Mouse (Mus musculus): ENCODE results near the gene Mob1a. TPM values are rescaled to one million over a fixed set of nuclear protein-coding genes. Genes with fewer than 3 reads are reported as not detected.

The Mob1a gene
- polyA plus RNA-seq, 1 experiment from 2014 or later = 34.9 TPM

DNA sequence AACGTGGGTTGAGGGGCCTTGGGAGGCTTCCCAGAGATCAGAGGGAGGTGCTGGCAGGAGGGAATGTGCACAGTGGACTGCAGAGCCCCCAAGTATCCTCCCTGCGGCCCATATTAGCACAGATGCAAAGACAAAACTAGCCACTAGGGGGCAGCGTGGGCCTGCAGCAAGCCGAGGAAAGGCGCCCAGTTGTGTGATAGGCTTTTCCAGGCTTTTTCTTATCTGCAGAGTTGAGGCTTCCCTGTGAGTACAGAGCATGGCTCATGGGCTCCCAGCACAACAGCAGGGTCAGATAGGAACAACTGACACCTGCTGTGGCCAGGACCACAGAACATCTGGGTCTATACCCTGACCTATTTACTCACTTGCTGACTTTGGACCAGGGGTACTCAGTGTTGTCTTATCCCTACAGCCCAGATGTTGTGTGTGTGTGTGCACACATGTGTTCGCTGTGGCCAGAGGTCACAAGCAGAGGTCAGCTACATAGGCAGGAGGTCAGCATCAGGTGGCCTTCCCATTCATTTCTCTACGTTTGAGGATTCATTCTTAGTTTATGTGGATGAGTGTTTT is 30.8 kb downstream of the Mob1a start:
- Histone ChIP-seq H3K4me1 (replicated peaks) (peaks cover 63% of the 10 kb centered on the region), H3K4me2 (0 out of 2 replicates have a peak overlapping the region, but pooled peaks have one; percentile 16), H3K9ac (no peak overlapping the region), H3K36me3 (replicated peaks) (peaks cover 76% of the 10 kb centered on the region), H3K27me3 (no peaks in the 10 kb centered on the region), H3K9me3 (replicated peaks) (no peaks in the 10 kb centered on the region), H3K27ac (replicated peaks) (peak overlapping the region; percentile 98; the same call in 1 of the 2 replicates), H3K4me3 (replicated peaks) (no peak overlapping the region)
- 25% methylated on average over 7 of the region's 7 CpGs for WGBS (ENCODE audit: insufficient replicate concordance)
- peak; percentile 2; the same call in 1 of the 2 replicates for ATAC-seq (ENCODE audit: insufficient read depth)

DNA sequence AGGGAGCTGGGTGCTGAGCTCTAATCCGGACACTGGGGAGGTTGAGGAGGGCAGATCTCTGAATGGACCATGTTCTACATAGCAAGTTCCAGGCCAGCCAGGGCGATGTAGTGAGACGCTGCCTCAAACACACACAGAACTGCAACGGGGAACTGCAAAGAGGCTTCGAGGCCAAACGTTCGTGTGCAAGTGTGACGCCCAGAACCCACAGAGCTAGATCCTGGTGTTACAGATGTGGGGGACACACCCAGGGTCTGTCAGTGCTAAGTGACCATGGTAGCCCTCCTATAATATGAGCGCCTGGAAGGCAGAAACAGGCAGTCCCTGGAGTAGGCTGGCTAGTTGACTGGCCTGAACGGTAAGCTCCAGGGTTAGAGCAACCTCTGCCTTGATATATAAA is 31.6 kb downstream of the Mob1a start:
- H3K27me3 ChIP-seq = no peaks in the 10 kb centered on the region
- H3K36me3 ChIP-seq (replicated peaks) = peaks cover 79% of the 10 kb centered on the region
- H3K4me2 ChIP-seq = no peak overlapping the region
- H3K9ac ChIP-seq = no peak overlapping the region
- 86% methylated on average over 10 of the region's 10 CpGs for WGBS (ENCODE audit: insufficient replicate concordance)
- no peaks in the 10 kb centered on the region for H3K9me3 ChIP-seq (replicated peaks)
- peaks cover 61% of the 10 kb centered on the region for H3K4me1 ChIP-seq (replicated peaks)
- H3K27ac ChIP-seq (replicated peaks) = no peak overlapping the region; the same call in 1 of the 2 replicates
- H3K4me3 ChIP-seq (replicated peaks) = no peak overlapping the region
- no peak for ATAC-seq (ENCODE audit: insufficient read depth)

DNA sequence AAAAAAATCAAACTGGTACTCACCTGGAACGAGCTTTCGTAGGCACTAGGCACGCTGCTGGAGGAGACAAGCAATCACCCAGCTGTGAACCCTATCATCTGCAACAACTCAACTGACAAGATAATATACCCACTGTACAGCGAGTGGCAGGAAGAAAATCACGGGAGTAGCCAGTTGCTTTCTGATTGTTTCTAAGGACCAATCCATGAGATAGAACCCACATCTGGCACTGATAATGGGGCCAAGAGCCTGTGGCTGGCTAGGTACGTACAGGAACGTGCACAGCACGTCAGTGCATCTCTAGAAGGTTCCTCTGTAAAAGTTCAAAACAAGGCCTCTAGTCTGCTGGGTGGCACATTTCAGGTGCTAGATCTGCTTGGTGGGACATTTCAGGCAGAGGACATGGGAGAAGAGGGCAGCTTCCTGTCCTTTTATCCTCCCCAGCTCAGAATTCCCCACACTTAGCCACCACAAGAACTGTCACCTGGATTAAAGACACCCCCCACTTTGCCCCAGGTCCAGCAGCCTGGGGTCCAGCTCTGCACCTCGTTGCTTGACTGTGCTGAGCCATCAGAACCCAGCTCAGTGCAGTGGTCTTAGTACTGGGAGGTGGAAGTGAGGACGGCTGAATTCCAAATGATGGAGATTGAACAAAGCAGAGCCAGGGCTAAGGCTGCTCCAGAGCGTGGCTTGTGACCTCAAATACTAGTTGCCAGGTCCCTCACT is 35.9 kb downstream of the Mob1a start:
- H3K4me3 ChIP-seq (replicated peaks) = no peak overlapping the region
- H3K9me3 ChIP-seq (replicated peaks) = no peaks in the 10 kb centered on the region
- peaks cover 54% of the 10 kb centered on the region for H3K36me3 ChIP-seq (replicated peaks)
- no peaks in the 10 kb centered on the region for H3K27me3 ChIP-seq
- ATAC-seq (ENCODE audit: insufficient read depth) = peak; percentile 49; the same call in 1 of the 2 replicates
- H3K9ac ChIP-seq = no peak overlapping the region
- no peak overlapping the region for H3K4me2 ChIP-seq
- no peak overlapping the region for H3K27ac ChIP-seq (replicated peaks)
- peaks cover 21% of the 10 kb centered on the region for H3K4me1 ChIP-seq (replicated peaks)
- 40% methylated on average over 11 of the region's 11 CpGs for WGBS (ENCODE audit: insufficient replicate concordance)

GRCm38 (mm10) chr6:83363075-83363474 is 37.3 kb downstream of the Mob1a start:
- Histone ChIP-seq H3K27ac (replicated peaks) (no peak overlapping the region), H3K36me3 (replicated peaks) (peaks cover 52% of the 10 kb centered on the region), H3K4me3 (replicated peaks) (no peak overlapping the region), H3K4me2 (no peak overlapping the region), H3K9ac (no peak overlapping the region), H3K9me3 (replicated peaks) (no peaks in the 10 kb centered on the region), H3K27me3 (no peaks in the 10 kb centered on the region), H3K4me1 (replicated peaks) (peaks cover 13% of the 10 kb centered on the region)
- WGBS (ENCODE audit: insufficient replicate concordance) = 83% methylated on average over 12 of the region's 12 CpGs
- ATAC-seq (ENCODE audit: insufficient read depth) = no peak

- Histone ChIP-seq H3K9me3 (replicated peaks) (no peaks in the 10 kb centered on the region), H3K27ac (replicated peaks) (no peak overlapping the region), H3K36me3 (replicated peaks) (peaks cover 92% of the 10 kb centered on the region), H3K27me3 (no peaks in the 10 kb centered on the region), H3K4me1 (replicated peaks) (no peaks in the 10 kb centered on the region), H3K9ac (no peak overlapping the region), H3K4me2 (no peak overlapping the region), H3K4me3 (replicated peaks) (no peak overlapping the region)
- ATAC-seq (ENCODE audit: insufficient read depth) = no peak
- WGBS (ENCODE audit: insufficient replicate concordance) = 86% methylated on average over 21 of the region's 21 CpGs
Observed at GRCm38 (mm10) chr6:83370316-83370965, 44.6 kb downstream of the Mob1a start.

DNA sequence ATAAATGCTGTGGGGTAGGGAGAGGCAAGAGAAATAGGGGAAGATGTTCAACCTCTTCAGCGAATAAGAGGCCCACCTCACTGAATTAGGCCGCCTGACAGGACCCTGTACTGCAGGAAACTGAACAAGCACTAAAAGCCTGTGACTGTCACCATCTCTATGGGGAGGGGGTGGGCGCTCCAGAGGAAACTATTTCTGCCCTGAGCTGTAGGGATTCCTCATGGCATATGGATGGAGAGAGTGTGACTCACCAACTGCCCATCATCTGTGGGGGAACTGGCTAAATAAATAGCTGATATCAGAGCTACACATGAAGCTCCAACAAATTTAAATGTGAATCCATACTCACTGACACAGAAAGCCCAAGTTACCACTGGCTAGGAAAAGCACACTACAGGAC is 45.5 kb downstream of the Mob1a start:
- Histone ChIP-seq H3K9me3 (replicated peaks) (no peaks in the 10 kb centered on the region), H3K27me3 (no peaks in the 10 kb centered on the region), H3K36me3 (replicated peaks) (peaks cover 98% of the 10 kb centered on the region), H3K27ac (replicated peaks) (no peak overlapping the region), H3K4me3 (replicated peaks) (no peak overlapping the region), H3K4me1 (replicated peaks) (no peaks in the 10 kb centered on the region), H3K4me2 (no peak overlapping the region), H3K9ac (no peak overlapping the region)
- ATAC-seq (ENCODE audit: insufficient read depth) = no peak
- WGBS (ENCODE audit: insufficient replicate concordance) = 68% methylated on average over 3 of the region's 3 CpGs

DNA sequence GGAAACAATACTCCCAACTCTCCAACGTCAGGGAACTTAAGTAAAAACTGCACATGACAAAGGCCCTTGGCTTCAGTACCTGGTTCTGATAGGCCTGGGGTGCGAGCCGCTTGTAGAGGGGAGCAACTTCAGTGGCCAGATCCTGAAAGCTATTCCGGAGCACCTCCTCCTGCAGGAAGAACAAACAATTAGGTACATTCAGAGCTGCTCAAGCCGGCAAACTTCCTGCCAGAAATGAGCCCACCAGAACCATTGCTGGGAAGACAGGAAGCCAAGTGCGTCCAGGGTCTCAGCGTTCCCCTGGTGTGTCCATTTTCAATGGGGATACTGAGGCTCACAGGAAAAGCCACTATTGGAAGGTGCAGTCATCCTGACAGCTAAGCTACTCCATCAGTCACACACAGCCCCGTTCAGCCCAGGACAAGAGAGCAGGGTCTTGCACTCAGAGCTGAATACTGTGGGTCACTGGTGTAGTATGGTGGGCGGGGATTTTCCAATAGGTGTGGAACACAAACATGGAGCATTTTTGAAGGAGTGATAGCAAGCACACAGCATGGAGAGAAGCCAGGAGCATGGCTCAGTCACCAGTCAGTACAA is 48.0 kb downstream of the Mob1a start:
- Histone ChIP-seq H3K27ac (replicated peaks) (no peak overlapping the region), H3K9ac (no peak overlapping the region), H3K4me3 (replicated peaks) (no peak overlapping the region), H3K36me3 (replicated peaks) (peaks cover 100% of the 10 kb centered on the region), H3K27me3 (no peaks in the 10 kb centered on the region), H3K4me2 (no peak overlapping the region), H3K9me3 (replicated peaks) (no peaks in the 10 kb centered on the region), H3K4me1 (replicated peaks) (no peaks in the 10 kb centered on the region)
- ATAC-seq (ENCODE audit: insufficient read depth) = no peak
- WGBS (ENCODE audit: insufficient replicate concordance) = 73% methylated on average over 9 of the region's 9 CpGs

GRCm38 (mm10) chr6:83381510-83382491 is 56.0 kb downstream of the Mob1a start:
- peaks cover 22% of the 10 kb centered on the region for H3K4me1 ChIP-seq (replicated peaks)
- peak overlapping the region; percentile 38 for H3K27ac ChIP-seq (replicated peaks)
- WGBS (ENCODE audit: insufficient replicate concordance) = 38% methylated on average over 10 of the region's 10 CpGs
- peak; percentile 99 for ATAC-seq (ENCODE audit: insufficient read depth)
- H3K9ac ChIP-seq = peak overlapping the region; percentile 1; the same call in 1 of the 2 replicates
- H3K4me3 ChIP-seq (replicated peaks) = no peak overlapping the region
- H3K27me3 ChIP-seq = no peaks in the 10 kb centered on the region
- H3K36me3 ChIP-seq (replicated peaks) = peaks cover 75% of the 10 kb centered on the region
- no peaks in the 10 kb centered on the region for H3K9me3 ChIP-seq (replicated peaks)
- peak overlapping the region; percentile 32 for H3K4me2 ChIP-seq

DNA sequence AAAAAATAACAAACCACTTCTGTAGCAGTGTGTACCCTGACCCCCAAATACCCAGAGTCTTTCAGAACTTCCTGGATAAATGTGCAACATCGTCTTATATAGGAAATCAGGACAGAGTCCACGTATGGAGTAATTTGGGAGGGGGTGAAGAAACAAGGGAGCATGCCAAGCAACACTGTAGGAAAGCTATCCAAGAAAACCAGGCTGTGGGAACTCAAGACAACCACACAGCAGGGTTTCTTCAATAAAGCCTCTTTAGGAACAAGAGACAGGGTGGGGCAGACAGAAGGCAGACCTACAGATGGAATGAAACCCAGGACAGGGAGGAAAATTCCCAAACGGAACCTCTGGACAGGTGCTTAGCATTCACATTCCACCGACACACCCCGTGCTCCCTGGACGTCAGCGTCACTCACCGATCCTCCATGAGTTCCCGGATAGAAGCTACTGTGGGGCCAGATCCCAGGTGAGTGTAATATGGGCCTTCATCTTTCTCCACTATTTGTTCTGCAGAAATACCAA is 59.8 kb downstream of the Mob1a start:
- H3K4me3 ChIP-seq (replicated peaks) = no peak overlapping the region
- 83% methylated on average over 9 of the region's 9 CpGs for WGBS (ENCODE audit: insufficient replicate concordance)

DNA sequence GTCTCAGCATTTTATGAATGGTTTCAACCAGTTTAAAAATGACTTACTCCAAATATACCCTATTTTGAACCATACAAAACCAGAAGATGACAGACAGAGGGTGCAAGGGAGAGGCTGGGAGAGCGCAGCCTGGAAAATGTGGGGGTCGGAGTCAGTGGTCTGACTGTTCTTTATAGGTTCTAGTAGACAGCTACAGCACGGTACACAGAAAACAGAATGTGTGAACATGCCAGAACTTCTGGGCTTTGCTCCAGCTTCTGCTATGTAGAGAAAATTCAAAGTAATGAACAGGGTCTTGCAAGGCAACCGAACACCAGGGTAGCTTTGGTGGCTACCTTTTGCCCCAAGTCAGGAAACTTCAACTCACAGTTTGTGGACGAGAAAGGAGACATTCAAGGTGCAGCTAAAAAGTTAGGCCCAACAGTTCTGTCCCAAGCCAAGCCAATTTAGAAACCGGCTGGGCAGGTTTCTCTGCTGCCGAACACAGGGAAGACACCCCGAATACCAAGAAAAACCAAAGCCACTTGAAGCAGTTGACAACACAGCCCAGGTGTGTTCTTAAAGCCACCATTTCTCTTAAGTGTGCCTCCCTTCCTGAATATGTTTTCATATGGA is 66.5 kb downstream of the Mob1a start:
- peaks cover 21% of the 10 kb centered on the region for H3K4me1 ChIP-seq (replicated peaks)
- H3K27me3 ChIP-seq = no peaks in the 10 kb centered on the region
- H3K27ac ChIP-seq (replicated peaks) = no peak overlapping the region
- H3K9ac ChIP-seq = no peak overlapping the region
- no peak overlapping the region for H3K4me2 ChIP-seq
- 83% methylated on average over 8 of the region's 8 CpGs for WGBS (ENCODE audit: insufficient replicate concordance)
- H3K9me3 ChIP-seq (replicated peaks) = no peaks in the 10 kb centered on the region
- ATAC-seq (ENCODE audit: insufficient read depth) = no peak
- H3K36me3 ChIP-seq (replicated peaks) = peaks cover 50% of the 10 kb centered on the region
- H3K4me3 ChIP-seq (replicated peaks) = no peak overlapping the region

More for the DNA sequence above, 59.8 kb downstream of the Mob1a start:
- H3K4me2 ChIP-seq = no peak overlapping the region
- no peak overlapping the region for H3K27ac ChIP-seq (replicated peaks)
- H3K9me3 ChIP-seq (replicated peaks) = no peaks in the 10 kb centered on the region
- H3K4me1 ChIP-seq (replicated peaks) = peaks cover 22% of the 10 kb centered on the region
- H3K27me3 ChIP-seq = no peaks in the 10 kb centered on the region
- no peak for ATAC-seq (ENCODE audit: insufficient read depth)
- no peak overlapping the region for H3K9ac ChIP-seq
- H3K36me3 ChIP-seq (replicated peaks) = peaks cover 36% of the 10 kb centered on the region
